Mouse (Mus musculus) megakaryocyte-erythroid progenitor cell, adult 5-6 weeks (primary cell): ENCODE measurements around the gene Cep112. TPM values are rescaled to one million over a fixed set of nuclear protein-coding genes. Genes with fewer than 3 reads are reported as not detected.

Source experiments
- ATAC-seq: replicated peaks from 2 replicates; pipeline ENCODE4 v1.8.0; 2016; ENCODE audit warnings: mild to moderate bottlenecking, inconsistent platforms; ENCODE audit not compliant: severe bottlenecking, poor library complexity, low FRiP score, low TSS enrichment
- total RNA-seq, 2 experiments: library from RNA; stranded (forward) in 1 of 2; stranded (reverse) in 1 of 2; fragments of 200-1000, 215-1000 nt in 1 of 2; fragments of >200 nt in 1 of 2; fragmentation: Nextera tagmentation in 1 of 2; gene quantifications; 2 replicates each; pipeline ENCODE4 v1.2.3; 2014 to 2017

The Cep112 gene
- total RNA-seq (2014; fragmentation: Nextera tagmentation) (0.11 TPM in 1 of 2 replicates, not detected in the other), total RNA-seq (2017) (0.69 TPM in 1 of 2 replicates, not detected in the other)

DNA sequence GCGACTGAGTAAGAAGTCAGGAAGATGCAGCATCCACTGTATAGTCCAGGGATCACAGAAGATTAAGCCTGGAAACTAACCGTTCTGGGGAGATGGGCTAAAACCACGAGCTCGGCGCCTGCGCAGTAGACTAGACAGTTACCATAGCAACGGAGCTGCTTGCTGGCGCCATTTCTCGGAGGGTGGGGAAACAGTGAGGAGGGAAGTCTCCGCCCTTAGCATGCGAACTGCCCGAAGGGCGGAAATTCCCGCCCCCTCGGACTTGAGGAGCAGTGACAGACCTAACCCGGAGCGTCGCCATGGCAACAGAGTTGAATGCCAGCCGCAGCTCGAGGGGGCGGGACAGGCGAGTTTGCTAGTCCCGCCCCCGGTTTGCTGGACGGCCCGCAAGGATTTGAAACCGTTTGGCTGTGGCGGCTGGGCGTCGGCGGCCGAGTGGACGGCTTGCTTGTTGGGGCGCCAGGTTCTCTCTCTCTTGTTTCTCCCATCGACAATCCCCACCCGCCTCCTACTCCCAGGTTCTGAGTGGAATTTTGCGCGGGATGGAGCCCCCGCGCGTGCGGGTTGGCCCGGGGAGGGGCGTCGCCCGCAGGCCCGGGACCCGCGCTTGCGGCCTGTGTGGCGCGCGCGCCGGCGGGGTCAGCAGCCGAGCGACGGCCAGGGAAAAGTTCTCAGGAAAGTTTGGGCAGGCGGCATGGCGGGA lies at the start of gene Cep112:
Gene Cep112 (plus strand): TSS at position 304 of the 703 bp plus-strand sequence.
- peak; percentile 98 for ATAC-seq

DNA sequence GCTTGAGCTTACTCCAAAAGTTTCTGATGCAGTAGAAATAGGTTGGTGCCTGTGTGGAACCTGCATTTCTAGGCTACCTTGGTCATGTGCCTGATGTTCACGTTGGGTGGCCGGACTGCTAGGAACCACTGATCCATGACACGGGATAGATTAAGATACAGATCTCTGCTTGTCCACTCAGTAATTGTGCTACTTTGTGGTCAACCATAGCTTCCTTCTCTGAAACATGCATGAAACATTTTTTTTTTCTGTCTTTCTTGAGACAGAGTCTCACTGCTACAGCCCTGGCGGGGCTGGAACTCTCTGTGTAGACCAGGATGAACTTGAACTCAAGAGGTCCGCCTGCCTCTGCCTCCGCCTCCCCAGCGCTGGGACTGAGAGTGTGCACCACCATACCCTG lies 48.2 kb upstream of the Cep112 start:
- no peak for ATAC-seq

DNA sequence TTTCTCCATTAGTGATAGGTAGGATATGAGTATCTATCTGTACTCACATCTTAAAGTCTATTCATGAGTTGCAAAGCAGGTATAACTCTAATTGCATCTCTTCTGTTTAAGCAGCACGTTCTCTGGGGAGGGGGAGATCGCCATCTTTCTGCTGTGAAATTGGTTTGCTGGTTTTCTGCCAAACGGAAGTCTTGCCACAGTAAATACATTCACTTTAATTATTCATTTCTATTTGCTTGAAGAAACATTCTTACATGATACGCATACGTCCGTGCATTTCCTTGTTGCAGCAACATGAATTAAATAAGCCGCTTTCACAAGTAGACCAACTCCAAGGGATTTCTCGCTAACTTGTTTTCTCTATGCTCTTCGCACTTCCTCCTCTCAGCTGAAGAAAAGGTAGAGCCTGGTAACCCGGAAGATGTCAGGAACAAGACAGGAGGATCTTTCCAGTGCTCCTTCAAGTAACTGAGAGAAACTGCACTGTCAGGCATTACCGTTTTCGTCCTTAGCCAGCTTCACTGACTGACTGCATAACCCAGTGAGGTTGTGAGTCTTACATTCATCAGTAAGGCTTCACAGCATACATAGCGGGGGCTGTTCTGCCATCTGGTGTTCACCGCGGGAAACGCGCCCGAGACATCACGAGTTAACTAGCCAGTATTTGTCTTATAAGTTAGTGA lies 47.2 kb upstream of the Cep112 start:
- ATAC-seq: peak; percentile 97

DNA sequence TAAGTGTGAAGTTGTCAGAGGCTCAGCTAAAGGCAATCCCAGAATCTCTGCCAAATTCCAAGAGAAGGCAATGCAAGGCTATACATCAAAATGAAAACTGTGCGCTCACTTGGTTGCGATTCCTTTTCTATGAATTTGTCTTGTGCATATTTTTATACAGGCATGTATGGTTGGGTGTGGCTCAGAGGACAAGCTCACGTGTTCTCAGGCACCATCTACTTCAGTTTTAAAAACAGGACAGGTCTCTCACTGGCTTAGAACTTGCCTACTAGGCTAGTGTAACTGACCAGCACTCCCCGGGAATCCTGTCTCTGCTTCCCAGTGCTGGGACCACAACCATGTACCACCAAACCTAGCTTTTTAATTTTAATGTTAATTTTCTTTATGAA lies 46.6 kb upstream of the Cep112 start:
- no peak for ATAC-seq

DNA sequence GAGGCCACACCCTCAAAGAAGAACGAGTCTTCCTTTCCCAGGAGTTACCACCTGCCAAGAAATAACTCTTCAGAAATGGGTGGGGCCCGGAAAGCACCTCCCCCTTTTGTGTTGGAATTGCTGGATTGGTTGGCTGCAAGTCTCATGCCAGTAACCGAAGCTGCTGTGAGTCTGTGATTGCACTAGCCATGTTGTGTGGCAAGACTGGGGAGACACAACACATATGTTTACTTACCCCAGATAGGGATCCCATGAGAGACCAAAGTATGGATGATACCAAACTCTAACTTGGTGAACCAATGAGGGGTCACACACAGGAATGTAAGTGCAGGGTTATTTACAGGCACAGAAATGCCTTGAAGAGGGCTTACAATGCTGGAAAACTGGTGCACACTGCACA lies 42.3 kb upstream of the Cep112 start:
- no peak for ATAC-seq

DNA sequence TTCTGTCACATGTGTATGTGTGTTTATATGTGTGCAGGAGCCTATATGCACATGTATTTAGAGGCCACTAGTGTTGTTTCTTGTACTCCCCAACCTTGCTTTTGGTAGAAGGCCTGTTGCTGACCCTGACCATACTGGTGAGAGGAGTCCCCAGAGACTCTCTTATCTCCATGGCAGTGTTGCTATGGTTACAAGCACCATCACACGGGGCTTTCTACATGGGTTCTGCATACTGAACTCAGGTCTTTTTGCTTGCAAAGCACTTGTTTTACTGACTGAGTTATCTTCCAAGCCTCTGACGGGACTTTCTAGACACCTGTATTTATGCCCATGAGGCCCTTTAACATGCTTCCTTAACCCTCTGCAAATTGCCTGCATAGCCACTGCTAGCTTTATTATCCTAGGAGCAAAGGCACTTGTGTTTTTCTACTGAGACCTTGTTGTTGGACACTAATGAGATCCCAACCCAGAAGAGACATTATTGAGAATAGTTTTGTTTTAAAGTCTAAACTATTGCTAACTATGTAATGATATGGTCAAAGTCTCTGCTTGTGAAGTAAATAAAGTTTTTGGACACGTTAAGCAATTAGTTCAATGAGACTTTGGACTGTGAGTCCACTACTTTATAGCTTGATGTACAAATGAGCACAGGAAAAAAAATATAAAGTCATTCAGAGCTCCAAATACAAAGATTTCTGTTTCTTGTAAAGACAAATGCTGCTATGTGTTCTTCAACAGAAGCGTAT lies 39.9 kb upstream of the Cep112 start:
- no peak for ATAC-seq

DNA sequence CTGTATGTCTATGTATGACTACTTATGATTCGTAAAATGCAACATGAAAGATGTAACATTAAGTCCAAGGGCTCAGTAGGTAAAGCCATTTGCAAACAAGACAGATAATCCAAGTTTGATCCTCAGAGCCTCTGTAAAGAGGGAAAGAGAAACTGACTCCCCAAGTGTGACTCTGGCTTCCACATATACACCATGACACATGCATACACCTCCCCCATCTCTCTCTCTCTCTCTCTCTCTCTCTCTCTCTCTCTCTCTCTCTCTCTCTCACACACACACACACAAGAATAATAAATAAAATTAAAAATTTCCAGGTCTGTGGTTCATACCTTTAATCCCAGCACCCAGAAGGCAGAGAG lies 39.3 kb upstream of the Cep112 start:
- ATAC-seq: no peak

DNA sequence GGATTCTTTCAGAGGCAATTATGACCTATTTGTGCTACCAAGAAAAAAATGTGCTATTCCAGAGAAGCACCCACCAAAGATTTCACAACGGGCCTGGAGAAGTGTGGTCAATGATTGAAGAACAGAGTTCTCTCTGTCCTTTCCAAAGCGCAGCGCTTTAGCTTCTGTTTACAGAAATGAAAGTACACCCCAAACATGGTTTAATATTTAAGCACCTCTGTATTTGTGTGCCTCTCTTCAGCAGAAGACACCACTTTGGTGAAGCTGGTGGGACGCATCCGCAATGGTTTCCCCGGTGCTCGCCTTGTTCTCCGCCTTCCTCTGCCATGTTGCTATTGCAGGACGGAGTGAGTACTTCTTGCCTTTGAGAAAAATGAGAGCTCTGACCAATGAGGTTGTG lies 29.9 kb upstream of the Cep112 start:
- no peak for ATAC-seq

DNA sequence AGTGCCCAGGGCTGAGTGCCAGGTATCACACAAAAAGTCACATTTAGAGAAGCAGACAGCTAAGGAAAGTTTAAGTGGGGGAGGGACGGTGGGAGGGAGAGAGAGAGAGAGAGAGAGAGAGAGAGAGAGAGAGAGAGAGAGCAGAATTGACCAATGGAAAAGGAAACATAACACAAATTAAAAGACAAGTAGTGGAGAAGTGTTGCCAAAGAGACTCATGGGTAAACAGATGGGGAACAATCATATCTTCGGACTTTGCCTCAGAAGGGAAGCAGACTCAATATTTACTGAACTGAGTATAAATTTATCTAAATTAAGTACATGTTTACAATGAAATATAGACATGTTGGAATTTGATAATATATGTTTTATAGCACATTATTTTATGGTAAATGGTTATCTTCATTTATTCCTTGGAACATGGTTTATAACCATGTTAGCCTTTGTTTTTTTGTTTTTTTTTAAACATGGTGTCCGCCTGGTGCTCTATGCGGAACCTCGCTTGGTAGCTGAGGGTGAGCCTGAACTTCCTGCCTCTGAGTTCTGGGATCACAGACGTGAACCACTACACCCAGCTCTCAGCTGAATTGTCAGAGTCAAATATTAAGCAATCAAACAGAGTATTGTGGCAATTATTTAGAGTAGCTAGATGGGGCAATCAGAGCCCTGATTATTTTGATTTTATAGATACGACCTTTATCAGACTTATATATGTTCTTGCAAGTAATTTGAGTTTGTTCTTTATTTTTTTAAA lies 28.7 kb upstream of the Cep112 start:
- ATAC-seq: no peak

DNA sequence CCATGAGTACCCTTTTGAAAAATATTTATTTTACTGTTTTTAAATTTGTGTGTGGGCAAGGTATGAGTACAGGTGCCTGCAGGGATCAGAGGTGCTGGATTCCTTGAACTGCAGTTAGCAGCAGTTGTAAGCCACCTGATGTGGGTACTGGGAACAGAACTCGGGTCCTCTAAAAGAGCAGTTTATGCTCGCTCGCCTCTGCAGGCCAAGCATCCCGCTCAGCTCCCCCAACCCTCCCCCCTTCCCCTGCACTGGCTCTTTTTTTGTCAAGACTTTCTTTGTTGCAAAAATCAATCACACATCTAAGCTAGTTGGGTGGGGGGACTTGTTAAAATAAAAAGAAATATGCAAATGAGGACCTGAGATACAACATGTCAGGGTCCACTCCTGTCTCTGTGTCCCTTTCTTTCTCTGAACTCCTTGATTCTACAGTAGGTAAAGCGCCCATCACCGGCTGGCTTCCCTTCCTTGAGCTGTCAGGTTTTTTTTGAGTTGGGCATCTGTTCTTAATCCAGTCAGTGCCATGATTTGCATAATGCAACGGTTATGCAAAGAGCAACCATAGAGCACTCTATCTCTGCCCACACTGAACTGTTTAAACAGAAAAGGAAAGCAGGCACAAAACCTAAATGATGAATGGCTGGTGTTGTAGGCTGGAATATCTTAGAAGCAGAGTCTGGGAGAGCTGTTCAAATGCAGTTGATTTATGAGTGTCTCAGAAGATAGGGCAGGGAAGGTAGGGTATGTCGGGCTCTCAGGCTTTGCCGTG lies 14.9 kb upstream of the Cep112 start:
- no peak for ATAC-seq

DNA sequence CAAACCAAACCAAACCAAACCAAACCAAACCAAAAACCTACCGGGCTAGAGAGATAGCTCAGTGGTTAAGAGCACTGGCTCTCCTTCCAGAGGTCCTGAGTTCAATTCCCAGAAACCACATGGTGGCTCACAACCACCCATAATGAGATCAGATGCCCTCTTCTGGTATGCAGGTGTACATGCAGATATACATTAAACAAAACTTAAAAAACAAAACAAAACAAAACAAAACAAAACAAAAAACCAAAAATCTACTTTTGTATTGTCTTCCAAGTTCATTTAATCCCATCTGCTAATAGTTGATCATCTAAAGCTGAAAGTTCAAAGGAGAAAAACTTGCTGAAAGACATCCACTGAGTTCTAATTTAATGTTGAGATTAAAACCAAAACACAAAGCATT lies 8.6 kb upstream of the Cep112 start:
- ATAC-seq: no peak

DNA sequence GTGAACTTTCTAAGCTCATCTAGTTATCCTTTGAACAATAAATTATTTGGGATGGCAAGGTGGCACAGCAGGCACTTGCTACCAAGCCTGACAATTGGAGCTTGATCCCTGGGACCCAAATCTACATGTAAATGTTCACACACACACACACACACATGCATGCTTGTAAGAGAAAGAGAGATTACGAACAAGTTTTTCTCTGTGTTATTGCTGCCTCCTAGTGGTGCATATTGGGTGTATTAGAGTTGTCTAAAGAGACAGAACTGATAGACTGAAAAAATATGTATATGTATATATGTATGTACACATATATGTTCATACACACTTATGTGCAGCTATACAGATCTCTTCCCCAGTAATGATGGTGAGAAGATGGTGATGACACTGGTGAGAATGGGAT lies 6.5 kb upstream of the Cep112 start:
- ATAC-seq: peak; percentile 64

DNA sequence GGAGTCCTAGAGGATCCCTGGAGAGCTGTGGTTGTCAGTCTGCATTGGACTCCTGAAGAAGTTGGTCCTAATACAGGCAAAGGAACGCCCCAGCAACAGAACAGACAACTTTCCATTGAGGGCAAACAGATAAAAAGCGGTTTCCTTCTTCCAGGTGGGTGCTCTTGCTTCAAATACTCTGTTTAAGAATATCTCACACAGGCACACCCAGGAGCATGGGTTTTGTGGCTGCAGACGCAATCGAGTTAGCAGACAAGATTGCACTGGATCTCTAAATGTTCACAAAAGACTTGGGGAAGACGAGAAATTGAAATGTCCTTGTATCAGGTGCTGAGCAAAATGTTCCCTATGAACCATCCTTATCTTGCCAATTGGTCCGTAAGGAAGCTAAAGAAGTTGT lies 5.8 kb upstream of the Cep112 start:
- no peak for ATAC-seq

DNA sequence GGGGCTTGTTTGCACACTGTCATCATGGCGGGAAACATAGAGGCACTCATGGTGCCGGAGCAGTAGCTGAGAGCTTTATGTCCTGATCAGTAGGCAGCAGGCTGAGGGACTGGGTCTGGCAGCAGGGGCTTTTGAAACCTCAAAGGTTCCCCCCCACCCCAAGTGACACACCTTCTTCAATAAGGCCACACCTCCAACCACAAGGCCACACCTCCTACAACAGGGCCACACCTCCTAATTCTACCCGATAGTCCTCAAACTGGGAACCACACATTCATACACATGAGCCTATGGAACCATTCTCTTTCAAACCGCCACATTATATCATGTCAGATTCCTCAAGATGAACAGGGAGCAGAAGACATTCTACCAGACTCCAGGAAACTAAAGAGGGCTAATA lies 4.2 kb upstream of the Cep112 start:
- ATAC-seq: no peak

DNA sequence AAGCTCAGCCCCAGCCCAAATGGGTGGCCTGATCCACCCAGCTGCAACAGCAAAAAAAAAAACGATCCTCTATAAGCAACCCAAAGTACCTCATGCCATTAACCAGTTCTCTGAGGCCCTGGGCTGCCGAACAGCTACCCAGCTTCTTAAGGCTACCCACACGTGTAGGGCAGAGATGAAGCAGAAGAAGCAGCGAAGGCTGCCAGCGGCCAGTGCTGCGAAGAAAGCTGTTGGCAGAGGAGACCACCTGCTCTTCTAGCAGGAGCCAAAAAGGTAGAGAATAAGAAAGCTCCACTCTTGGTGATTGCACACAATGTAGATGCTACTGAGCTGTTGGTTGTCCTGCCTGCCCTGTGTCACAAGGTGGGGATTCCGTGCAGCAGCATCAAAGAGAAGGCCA lies 1.8 kb upstream of the Cep112 start:
- ATAC-seq: no peak

DNA sequence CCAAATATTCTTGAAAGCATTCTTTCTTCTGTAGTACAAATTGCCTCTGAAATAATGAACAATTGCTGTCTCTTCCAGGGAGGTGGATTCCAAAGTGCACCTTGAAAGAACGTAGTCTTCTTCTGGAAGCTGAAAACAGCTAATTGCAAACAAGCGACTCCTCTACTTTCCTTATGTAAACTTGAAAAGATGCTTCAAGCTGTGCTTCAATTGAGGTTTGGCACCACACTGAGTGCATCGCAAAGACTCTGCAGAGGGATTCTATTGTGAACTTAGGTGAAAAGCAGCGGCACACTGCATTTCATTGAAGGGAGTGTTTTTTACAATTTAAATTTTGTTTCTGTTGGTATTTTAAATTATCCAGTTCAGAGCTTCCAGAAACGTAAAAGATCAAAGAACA lies 881 bp upstream of the Cep112 start:
- no peak for ATAC-seq

DNA sequence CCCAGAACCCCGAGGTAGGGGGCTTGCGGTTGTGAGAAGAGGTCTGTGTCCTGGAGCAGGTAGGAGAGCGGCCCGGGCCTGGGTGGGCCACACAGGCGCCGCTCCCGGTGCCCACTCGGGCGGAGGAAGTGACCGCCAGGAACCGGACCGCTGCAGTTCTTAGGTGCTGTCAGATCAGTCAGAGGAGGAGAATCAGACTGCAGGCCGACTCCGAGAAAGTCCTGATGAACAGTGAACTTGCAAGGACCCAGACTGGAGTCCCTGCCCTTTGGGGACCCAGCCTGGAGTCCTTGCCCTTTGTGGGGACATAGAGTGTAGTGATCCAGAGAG lies 565 bp downstream of the Cep112 start:
- no peak for ATAC-seq

DNA sequence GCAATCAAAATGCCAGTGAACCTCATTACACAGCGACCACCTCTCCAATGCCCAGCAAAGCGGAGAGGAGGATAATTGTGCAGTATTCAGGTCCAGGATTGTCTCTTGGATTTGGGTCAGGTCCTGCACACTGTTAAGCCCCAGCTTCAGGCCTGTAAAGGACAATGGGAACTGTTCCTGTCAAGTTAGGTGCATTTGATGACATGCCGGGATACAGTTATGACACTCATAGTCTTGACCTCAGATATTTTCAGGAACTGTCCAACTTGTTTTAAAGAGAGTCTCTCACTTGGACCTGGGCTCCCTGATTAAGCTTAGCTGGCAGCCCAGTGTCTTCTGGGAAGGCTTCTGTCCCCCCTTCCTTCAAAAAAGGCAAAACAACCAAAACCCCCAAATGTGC lies 1.1 kb downstream of the Cep112 start:
- ATAC-seq: no peak

DNA sequence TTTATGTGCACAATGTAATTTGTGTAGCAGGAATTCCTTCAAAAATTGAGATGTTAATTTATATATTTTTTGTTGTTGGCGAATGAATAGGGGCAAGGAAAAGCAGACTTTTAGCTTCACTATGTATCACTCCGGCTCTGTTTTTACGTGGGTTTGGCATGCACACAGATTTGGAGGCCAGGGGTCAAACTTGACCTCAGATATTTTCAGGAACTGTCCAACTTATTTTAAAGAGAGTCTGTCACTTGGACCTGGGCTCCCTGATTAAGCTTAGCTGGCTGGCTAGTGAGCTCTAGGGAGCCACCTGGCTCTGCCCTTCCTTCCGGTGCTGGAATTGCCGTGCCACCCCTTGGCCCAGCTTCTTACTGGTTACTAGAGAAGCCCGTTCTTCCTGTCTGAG lies 2.2 kb downstream of the Cep112 start:
- ATAC-seq: no peak
